Mouse (Mus musculus): ENCODE results near the gene Tas2r119. TPM values are rescaled to one million over a fixed set of nuclear protein-coding genes. Genes with fewer than 3 reads are reported as not detected.
"Not testable (repeated sequence)": the region's sequence is repeated elsewhere in the genome, so short reads cannot be mapped to it uniquely, and the experiment has no call there.

The Tas2r119 gene
- polyA plus RNA-seq, 1 experiment from 2014 or later: not detected

- Histone ChIP-seq H3K36me3 (ENCODE audit: control insufficient read depth, insufficient read depth, low read length) (no peaks in the 10 kb centered on the region), H3K4me1 (replicated peaks; ENCODE audit: control insufficient read depth, insufficient read depth, low read length) (no peaks in the 10 kb centered on the region), H3K27me3 (replicated peaks; ENCODE audit: control insufficient read depth, insufficient read depth, low read length) (no peaks in the 10 kb centered on the region), H3K9ac (ENCODE audit: low read depth, low read length) (no peak overlapping the region), H3K27ac (ENCODE audit: low read depth, low read length) (no peak overlapping the region), H3K9me3 (ENCODE audit: control insufficient read depth, low read length) (no peaks in the 10 kb centered on the region), H3K4me3 (ENCODE audit: low read depth, low read length) (no peak overlapping the region), H3K4me2 (no peak overlapping the region)
- DNase-seq (ENCODE audit: low spot score) (no peak), ATAC-seq (replicated peaks; ENCODE audit: low FRiP score) (no peak)
- 65% methylated on average over 5 of the region's 5 CpGs for WGBS
These were observed 21.5 kb downstream of the Tas2r119 start for GRCm38 (mm10) chr15:32198561-32198960.

GRCm38 (mm10) chr15:32203242-32203641 is 26.2 kb downstream of the Tas2r119 start:
- Histone ChIP-seq H3K36me3 (ENCODE audit: control insufficient read depth, insufficient read depth, low read length) (no peaks in the 10 kb centered on the region), H3K27ac (ENCODE audit: low read depth, low read length) (no peak overlapping the region), H3K9me3 (ENCODE audit: control insufficient read depth, low read length) (no peaks in the 10 kb centered on the region), H3K4me2 (no peak overlapping the region), H3K9ac (ENCODE audit: low read depth, low read length) (no peak overlapping the region), H3K4me1 (replicated peaks; ENCODE audit: control insufficient read depth, insufficient read depth, low read length) (no peaks in the 10 kb centered on the region), H3K27me3 (replicated peaks; ENCODE audit: control insufficient read depth, insufficient read depth, low read length) (no peaks in the 10 kb centered on the region), H3K4me3 (ENCODE audit: low read depth, low read length) (no peak overlapping the region)
- ATAC-seq (replicated peaks; ENCODE audit: low FRiP score) (no peak), DNase-seq (ENCODE audit: low spot score) (no peak)
- 71% methylated on average over 5 of the region's 5 CpGs for WGBS

- H3K27ac ChIP-seq (ENCODE audit: low read depth, low read length): no peak overlapping the region
- no peak for ATAC-seq (replicated peaks; ENCODE audit: low FRiP score)
- no peak overlapping the region for H3K4me2 ChIP-seq
- no peaks in the 10 kb centered on the region for H3K27me3 ChIP-seq (replicated peaks; ENCODE audit: control insufficient read depth, insufficient read depth, low read length)
- no peak overlapping the region for H3K9ac ChIP-seq (ENCODE audit: low read depth, low read length)
- no peaks in the 10 kb centered on the region for H3K36me3 ChIP-seq (ENCODE audit: control insufficient read depth, insufficient read depth, low read length)
- H3K4me1 ChIP-seq (replicated peaks; ENCODE audit: control insufficient read depth, insufficient read depth, low read length): no peaks in the 10 kb centered on the region
- H3K9me3 ChIP-seq (ENCODE audit: control insufficient read depth, low read length): no peaks in the 10 kb centered on the region
- no peak overlapping the region for H3K4me3 ChIP-seq (ENCODE audit: low read depth, low read length)
- WGBS: 80% methylated on average over 10 of the region's 10 CpGs
- no peak for DNase-seq (ENCODE audit: low spot score)
These were observed 27.8 kb downstream of the Tas2r119 start for GRCm38 (mm10) chr15:32204908-32205307.

GRCm38 (mm10) chr15:32214687-32215086 is 37.6 kb downstream of the Tas2r119 start:
- H3K4me3 ChIP-seq (ENCODE audit: low read depth, low read length); H3K4me1 ChIP-seq (replicated peaks; ENCODE audit: control insufficient read depth, insufficient read depth, low read length); DNase-seq (ENCODE audit: low spot score); ATAC-seq (replicated peaks; ENCODE audit: low FRiP score); H3K9me3 ChIP-seq (ENCODE audit: control insufficient read depth, low read length); H3K36me3 ChIP-seq (ENCODE audit: control insufficient read depth, insufficient read depth, low read length); H3K27me3 ChIP-seq (replicated peaks; ENCODE audit: control insufficient read depth, insufficient read depth, low read length); H3K27ac ChIP-seq (ENCODE audit: low read depth, low read length); H3K9ac ChIP-seq (ENCODE audit: low read depth, low read length); H3K4me2 ChIP-seq: not testable (repeated sequence)
- WGBS: 77% methylated on average over 10 of the region's 10 CpGs

- Histone ChIP-seq H3K4me1 (replicated peaks; ENCODE audit: control insufficient read depth, insufficient read depth, low read length) (no peaks in the 10 kb centered on the region), H3K36me3 (ENCODE audit: control insufficient read depth, insufficient read depth, low read length) (no peaks in the 10 kb centered on the region), H3K9me3 (ENCODE audit: control insufficient read depth, low read length) (no peaks in the 10 kb centered on the region), H3K9ac (ENCODE audit: low read depth, low read length) (no peak overlapping the region), H3K4me3 (ENCODE audit: low read depth, low read length) (no peak overlapping the region), H3K27me3 (replicated peaks; ENCODE audit: control insufficient read depth, insufficient read depth, low read length) (no peaks in the 10 kb centered on the region), H3K27ac (ENCODE audit: low read depth, low read length) (no peak overlapping the region), H3K4me2 (no peak overlapping the region)
- ATAC-seq (replicated peaks; ENCODE audit: low FRiP score) (no peak), DNase-seq (ENCODE audit: low spot score) (no peak)
- WGBS: 81% methylated on average over 7 of the region's 7 CpGs
These were observed 45.9 kb downstream of the Tas2r119 start for GRCm38 (mm10) chr15:32223028-32223427.

- ATAC-seq (replicated peaks; ENCODE audit: low FRiP score) (no peak), DNase-seq (ENCODE audit: low spot score) (no peak)
- H3K27me3 ChIP-seq (replicated peaks; ENCODE audit: control insufficient read depth, insufficient read depth, low read length): no peaks in the 10 kb centered on the region
- no peak overlapping the region for H3K4me3 ChIP-seq (ENCODE audit: low read depth, low read length)
- no peak overlapping the region for H3K9ac ChIP-seq (ENCODE audit: low read depth, low read length)
- no peak overlapping the region for H3K4me2 ChIP-seq
- WGBS: 87% methylated on average over 3 of the region's 3 CpGs
- no peaks in the 10 kb centered on the region for H3K4me1 ChIP-seq (replicated peaks; ENCODE audit: control insufficient read depth, insufficient read depth, low read length)
- H3K27ac ChIP-seq (ENCODE audit: low read depth, low read length): no peak overlapping the region
- no peaks in the 10 kb centered on the region for H3K9me3 ChIP-seq (ENCODE audit: control insufficient read depth, low read length)
- no peaks in the 10 kb centered on the region for H3K36me3 ChIP-seq (ENCODE audit: control insufficient read depth, insufficient read depth, low read length)
These were observed 48.3 kb downstream of the Tas2r119 start for GRCm38 (mm10) chr15:32225394-32225793.

GRCm38 (mm10) chr15:32226381-32226780 is 49.3 kb downstream of the Tas2r119 start:
- Histone ChIP-seq H3K27ac (ENCODE audit: low read depth, low read length) (no peak overlapping the region), H3K4me1 (replicated peaks; ENCODE audit: control insufficient read depth, insufficient read depth, low read length) (no peaks in the 10 kb centered on the region), H3K36me3 (ENCODE audit: control insufficient read depth, insufficient read depth, low read length) (no peaks in the 10 kb centered on the region), H3K4me2 (no peak overlapping the region), H3K4me3 (ENCODE audit: low read depth, low read length) (no peak overlapping the region), H3K9me3 (ENCODE audit: control insufficient read depth, low read length) (no peaks in the 10 kb centered on the region), H3K27me3 (replicated peaks; ENCODE audit: control insufficient read depth, insufficient read depth, low read length) (no peaks in the 10 kb centered on the region), H3K9ac (ENCODE audit: low read depth, low read length) (no peak overlapping the region)
- 74% methylated on average over 6 of the region's 6 CpGs for WGBS
- DNase-seq (ENCODE audit: low spot score) (no peak), ATAC-seq (replicated peaks; ENCODE audit: low FRiP score) (no peak)

- no peaks in the 10 kb centered on the region for H3K4me1 ChIP-seq (replicated peaks; ENCODE audit: control insufficient read depth, insufficient read depth, low read length)
- no peaks in the 10 kb centered on the region for H3K27me3 ChIP-seq (replicated peaks; ENCODE audit: control insufficient read depth, insufficient read depth, low read length)
- no peak overlapping the region for H3K27ac ChIP-seq (ENCODE audit: low read depth, low read length)
- no peak overlapping the region for H3K4me3 ChIP-seq (ENCODE audit: low read depth, low read length)
- DNase-seq (ENCODE audit: low spot score) (no peak), ATAC-seq (replicated peaks; ENCODE audit: low FRiP score) (no peak)
- H3K9ac ChIP-seq (ENCODE audit: low read depth, low read length): no peak overlapping the region
- 80% methylated on average over 7 of the region's 7 CpGs for WGBS
- H3K9me3 ChIP-seq (ENCODE audit: control insufficient read depth, low read length): no peaks in the 10 kb centered on the region
- H3K4me2 ChIP-seq: no peak overlapping the region
- no peaks in the 10 kb centered on the region for H3K36me3 ChIP-seq (ENCODE audit: control insufficient read depth, insufficient read depth, low read length)
These were observed 49.9 kb downstream of the Tas2r119 start for GRCm38 (mm10) chr15:32226888-32227395.
